Mouse (Mus musculus) small intestine, adult 2 months (tissue): Measurements from ENCODE around the gene Ndufs6. TPM values are rescaled to one million over a fixed set of nuclear protein-coding genes. Genes with fewer than 3 reads are reported as not detected.

Experiments
- H3K27ac ChIP-seq: fragments of 200-500 bp; 2 replicates; pipeline ENCODE4 v1.5.1; 2012; ENCODE audit warnings: low read depth, low read length, control low read depth, inconsistent platforms; ENCODE audit not compliant: insufficient read depth
- H3K27me3 ChIP-seq: fragments of 200-500 bp; 2 replicates; pipeline ENCODE4 v1.6.1; 2012; ENCODE audit warnings: mild to moderate bottlenecking, moderate library complexity, low read length, inconsistent platforms; ENCODE audit not compliant: control insufficient read depth, insufficient read depth
- H3K36me3 ChIP-seq: fragments of 200-500 bp; 2 replicates; pipeline ENCODE4 v1.6.1; 2012; ENCODE audit warnings: mild to moderate bottlenecking, low read length, control low read depth, inconsistent platforms; ENCODE audit not compliant: control insufficient read depth, insufficient read depth
- H3K4me1 ChIP-seq: fragments of 200-500 bp; 2 replicates; pipeline ENCODE4 v1.6.1; 2012; ENCODE audit warnings: low read length, inconsistent platforms, mixed read lengths; ENCODE audit not compliant: control insufficient read depth, insufficient read depth, insufficient read length
- H3K4me3 ChIP-seq: fragments of 200-500 bp; 2 replicates; pipeline ENCODE4 v1.5.1; 2012; ENCODE audit warnings: low read depth, mild to moderate bottlenecking, control low read depth, inconsistent platforms, low read length, moderate library complexity
- CTCF ChIP-seq: fragments of 200-500 bp; IDR thresholded peaks from 2 replicates; pipeline ENCODE4 v1.5.1; 2012; ENCODE audit warnings: low read depth, mild to moderate bottlenecking, control low read depth, inconsistent platforms, low read length, moderate library complexity, mixed read lengths; ENCODE audit not compliant: insufficient replicate concordance, insufficient read length; ENCODE audit errors: extremely low read depth
- POLR2A ChIP-seq: fragments of 200-500 bp; IDR thresholded peaks from 2 replicates; pipeline ENCODE4 v1.6.1; 2012; ENCODE audit warnings: low read depth, mild to moderate bottlenecking, control low read depth, inconsistent platforms, low read length, moderate library complexity
- WGBS: fragments of 180-500 bp; shearing (Covaris S2); methylation state at CpG from one replicate; pipeline ENCODE4 v1.1.7; 2018; 5-methylcytosine and 5-hydroxymethylcytosine counted together
- polyA plus RNA-seq: library from polyadenylated mRNA; depleted of rRNA; stranded (reverse); fragments of >200 nt; gene quantifications from 2 replicates; pipeline ENCODE4 v1.2.3, GENCODE M21; 2012; rRNA removed

The Ndufs6 gene
- polyA plus RNA-seq, 1 experiment, result 57.4 TPM

DNA sequence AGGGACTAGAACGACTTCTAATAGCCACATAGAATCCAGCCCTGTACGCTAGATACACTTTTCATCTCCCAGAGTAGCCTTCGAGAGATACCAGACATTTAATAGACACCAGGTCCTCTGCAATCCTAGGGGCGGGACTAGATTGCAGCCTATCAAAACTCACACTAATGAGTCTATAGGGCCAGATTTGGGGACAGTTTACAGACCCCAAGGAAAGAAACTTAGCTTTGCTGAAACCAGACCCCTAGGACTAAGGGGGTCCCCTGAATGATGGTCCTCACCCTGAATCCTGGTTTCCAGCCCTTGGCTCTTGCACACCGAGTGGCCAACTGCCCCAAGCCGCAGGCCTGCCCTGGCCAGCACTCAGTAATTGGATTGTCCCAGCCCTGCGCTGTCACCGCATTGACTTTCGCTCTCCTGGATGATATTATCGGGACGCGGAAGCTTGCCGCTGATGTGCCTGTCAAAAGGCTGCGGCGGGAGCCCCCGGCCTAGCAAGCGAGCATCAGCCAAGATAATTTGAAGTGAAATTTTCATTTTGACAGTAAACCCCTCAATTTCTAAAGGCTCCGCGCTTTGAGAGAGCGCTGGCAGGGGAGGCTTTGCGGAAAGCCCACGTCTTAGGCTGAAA lies 57.8 kb downstream of the Ndufs6 start:
- H3K36me3 ChIP-seq, result no peaks in the 10 kb centered on the region
- H3K4me1 ChIP-seq, result peaks cover 11% of the 10 kb centered on the region
- no peak overlapping the region for H3K4me3 ChIP-seq
- no peak overlapping the region for H3K27ac ChIP-seq
- WGBS, result 18% methylated on average over 22 of the region's 22 CpGs
- peaks cover 29% of the 10 kb centered on the region for H3K27me3 ChIP-seq
- TF ChIP-seq CTCF (no peak), POLR2A (no peak)

- H3K4me3 ChIP-seq, result no peak overlapping the region
- no peak overlapping the region for H3K27ac ChIP-seq
- peaks cover 35% of the 10 kb centered on the region for H3K27me3 ChIP-seq
- 40% methylated on average over 3 of the region's 3 CpGs for WGBS
- H3K4me1 ChIP-seq, result peaks cover 14% of the 10 kb centered on the region
- no peaks in the 10 kb centered on the region for H3K36me3 ChIP-seq
- TF ChIP-seq CTCF (no peak), POLR2A (no peak)
Measured at GRCm38 (mm10) chr13:73269891-73270290, 58.5 kb downstream of the Ndufs6 start.

Other genes with a start within 250 kb of the Ndufs6 start
- 0.34 TPM in 1 of 2 replicates, not detected in the other for gene Irx4, start 68.1 kb downstream of the Ndufs6 start, polyA plus RNA-seq
- gene Mrpl36, start within 50 bp of the Ndufs6 start, polyA plus RNA-seq, result 80.4 and 89.9 TPM in 2 replicates
- gene Lpcat1, start 138.7 kb upstream of the Ndufs6 start, polyA plus RNA-seq, result 4.6 and 6.8 TPM in 2 replicates
- 0.09 and 0.17 TPM in 2 replicates for gene Slc6a3, start 208.2 kb upstream of the Ndufs6 start, polyA plus RNA-seq